Mouse (Mus musculus) forebrain, embryonic 12.5 days (tissue): ENCODE measurements around the gene Ttll5. TPM values are rescaled to one million over a fixed set of nuclear protein-coding genes. Genes with fewer than 3 reads are reported as not detected.

Experiments used
- ATAC-seq: fragments of 200-750 bp; cut with Nextera tagmentation; 2 replicates; pipeline ENCODE4 v1.8.0; 2017; ENCODE audit warnings: moderate TSS enrichment; ENCODE audit not compliant: low FRiP score
- H3K27ac ChIP-seq: fragments of 300-500 bp; sonication (generic); 2 replicates; pipeline ENCODE4 v1.5.1; 2016; ENCODE audit warnings: mild to moderate bottlenecking
- H3K27me3 ChIP-seq: fragments of 300-500 bp; sonication (generic); 2 replicates; pipeline ENCODE4 v1.6.1; 2016; ENCODE audit warnings: mild to moderate bottlenecking
- H3K36me3 ChIP-seq: fragments of 300-500 bp; sonication (generic); replicated peaks from 2 replicates; pipeline ENCODE4 v1.6.1; 2016; ENCODE audit warnings: mild to moderate bottlenecking
- H3K4me1 ChIP-seq: fragments of 300-500 bp; sonication (generic); 2 replicates; pipeline ENCODE4 v1.6.1; 2016
- H3K4me2 ChIP-seq: fragments of 300-500 bp; sonication (generic); 2 replicates; pipeline ENCODE4 v1.6.1; 2016; ENCODE audit warnings: mild to moderate bottlenecking, moderate library complexity
- H3K4me3 ChIP-seq: fragments of 300-500 bp; sonication (generic); replicated peaks from 2 replicates; pipeline ENCODE4 v1.5.1; 2016; ENCODE audit warnings: mild to moderate bottlenecking
- H3K9ac ChIP-seq: fragments of 300-500 bp; sonication (generic); 2 replicates; pipeline ENCODE4 v1.6.1; 2016; ENCODE audit warnings: mild to moderate bottlenecking
- H3K9me3 ChIP-seq: fragments of 300-500 bp; sonication (generic); 2 replicates; pipeline ENCODE4 v1.6.1; 2016
- WGBS: fragments of 180-500 bp; shearing (Covaris S2); methylation state at CpG from one replicate; pipeline ENCODE4 v1.1.7; 2016; 5-methylcytosine and 5-hydroxymethylcytosine counted together
- polyA plus RNA-seq: library from polyadenylated mRNA; unstranded; fragments of >200 nt; fragmentation: Nextera tagmentation; extraction: Ambion mirVana; gene quantifications from 2 replicates; pipeline ENCODE4 v1.2.1, GENCODE M21; 2016

Ttll5 gene
- polyA plus RNA-seq, 1 experiment from 2014 or later = 17.3 TPM

- Histone ChIP-seq H3K27ac (no peak overlapping the region), H3K36me3 (no peaks in the 10 kb centered on the region), H3K9me3 (no peaks in the 10 kb centered on the region), H3K27me3 (no peaks in the 10 kb centered on the region), H3K4me2 (no peak overlapping the region), H3K4me1 (no peaks in the 10 kb centered on the region; the same call in 1 of the 2 replicates), H3K9ac (no peak overlapping the region), H3K4me3 (no peak overlapping the region)
- ATAC-seq = no peak
- 89% methylated on average over 6 of the region's 6 CpGs for WGBS
Measured at GRCm38 (mm10) chr12:86025480-86025879, 201.0 kb downstream of the Ttll5 start.

DNA sequence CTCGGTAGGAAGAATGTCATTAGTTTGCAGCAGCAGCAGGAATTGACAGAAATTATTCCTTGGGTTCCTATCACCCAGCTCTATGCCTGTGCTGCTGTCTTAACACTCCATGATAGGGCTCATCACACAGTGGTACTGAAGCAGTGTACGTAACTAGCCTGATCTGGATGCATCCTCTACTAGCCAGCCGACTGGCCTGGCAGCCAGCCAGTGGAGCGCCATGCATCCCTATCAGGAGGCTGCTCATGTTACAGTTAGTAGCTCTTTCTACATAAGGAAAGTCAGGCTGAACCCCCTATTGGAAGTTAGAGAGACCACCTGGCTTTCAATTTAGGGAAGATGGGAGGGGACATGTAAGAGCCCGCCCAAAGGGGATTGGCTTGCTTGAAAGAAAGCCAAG is 202.5 kb downstream of the Ttll5 start:
- Histone ChIP-seq H3K27ac (no peak overlapping the region), H3K4me1 (no peaks in the 10 kb centered on the region; the same call in 1 of the 2 replicates), H3K9me3 (no peaks in the 10 kb centered on the region), H3K4me3 (no peak overlapping the region), H3K27me3 (no peaks in the 10 kb centered on the region), H3K36me3 (no peaks in the 10 kb centered on the region), H3K4me2 (no peak overlapping the region), H3K9ac (no peak overlapping the region)
- peak; percentile 44; the same call in 1 of the 2 replicates for ATAC-seq
- 76% methylated on average over 5 of the region's 5 CpGs for WGBS

- Histone ChIP-seq H3K36me3 (no peaks in the 10 kb centered on the region), H3K9ac (no peak overlapping the region), H3K4me2 (no peak overlapping the region), H3K9me3 (no peaks in the 10 kb centered on the region), H3K27ac (no peak overlapping the region), H3K4me1 (no peaks in the 10 kb centered on the region; the same call in 1 of the 2 replicates), H3K27me3 (no peaks in the 10 kb centered on the region), H3K4me3 (no peak overlapping the region)
- WGBS = 96% methylated on average over 1 of the region's 1 CpGs
- no peak for ATAC-seq
Measured at GRCm38 (mm10) chr12:86027747-86028146, 203.3 kb downstream of the Ttll5 start.

- Histone ChIP-seq H3K4me1 (no peaks in the 10 kb centered on the region), H3K4me3 (no peak overlapping the region), H3K9ac (no peak overlapping the region), H3K4me2 (no peak overlapping the region), H3K27ac (no peak overlapping the region), H3K27me3 (no peaks in the 10 kb centered on the region), H3K9me3 (no peaks in the 10 kb centered on the region), H3K36me3 (no peaks in the 10 kb centered on the region)
- 87% methylated on average over 5 of the region's 5 CpGs for WGBS
- ATAC-seq = no peak
Measured at GRCm38 (mm10) chr12:86030932-86031331, 206.5 kb downstream of the Ttll5 start.

DNA sequence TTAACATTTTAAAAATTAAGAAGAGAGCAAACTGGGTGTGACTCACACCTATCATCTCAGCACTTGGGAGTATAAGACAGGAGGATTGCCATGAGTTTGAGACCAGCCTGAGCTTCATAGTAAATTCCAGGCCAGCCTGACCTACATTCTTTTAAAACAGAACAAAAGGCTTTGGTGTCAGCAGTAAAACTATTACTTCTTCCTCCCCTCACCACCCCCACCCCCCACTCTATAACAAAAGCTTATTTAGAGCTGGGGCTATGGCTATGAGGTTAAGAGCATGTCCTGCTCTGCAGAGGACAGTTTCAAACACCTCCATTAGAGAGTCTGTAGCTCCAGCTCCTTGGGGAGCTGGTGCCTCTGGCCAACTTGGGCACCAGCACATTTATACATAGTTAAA is 211.1 kb downstream of the Ttll5 start:
- no peak for ATAC-seq
- H3K36me3 ChIP-seq = no peaks in the 10 kb centered on the region
- H3K9me3 ChIP-seq = no peaks in the 10 kb centered on the region
- no peak overlapping the region for H3K4me3 ChIP-seq
- peaks cover 17% of the 10 kb centered on the region for H3K4me1 ChIP-seq
- H3K27ac ChIP-seq = no peak overlapping the region
- H3K27me3 ChIP-seq = no peaks in the 10 kb centered on the region
- H3K4me2 ChIP-seq = no peak overlapping the region
- H3K9ac ChIP-seq = no peak overlapping the region

GRCm38 (mm10) chr12:86036368-86037166 is 212.1 kb downstream of the Ttll5 start:
- no peak overlapping the region for H3K4me2 ChIP-seq
- H3K36me3 ChIP-seq = no peaks in the 10 kb centered on the region
- no peak overlapping the region for H3K27ac ChIP-seq
- H3K27me3 ChIP-seq = no peaks in the 10 kb centered on the region
- H3K4me3 ChIP-seq = no peak overlapping the region
- no peak overlapping the region for H3K9ac ChIP-seq
- ATAC-seq = no peak
- 38% methylated on average over 9 of the region's 9 CpGs for WGBS
- H3K9me3 ChIP-seq = no peaks in the 10 kb centered on the region
- peaks cover 17% of the 10 kb centered on the region for H3K4me1 ChIP-seq

DNA sequence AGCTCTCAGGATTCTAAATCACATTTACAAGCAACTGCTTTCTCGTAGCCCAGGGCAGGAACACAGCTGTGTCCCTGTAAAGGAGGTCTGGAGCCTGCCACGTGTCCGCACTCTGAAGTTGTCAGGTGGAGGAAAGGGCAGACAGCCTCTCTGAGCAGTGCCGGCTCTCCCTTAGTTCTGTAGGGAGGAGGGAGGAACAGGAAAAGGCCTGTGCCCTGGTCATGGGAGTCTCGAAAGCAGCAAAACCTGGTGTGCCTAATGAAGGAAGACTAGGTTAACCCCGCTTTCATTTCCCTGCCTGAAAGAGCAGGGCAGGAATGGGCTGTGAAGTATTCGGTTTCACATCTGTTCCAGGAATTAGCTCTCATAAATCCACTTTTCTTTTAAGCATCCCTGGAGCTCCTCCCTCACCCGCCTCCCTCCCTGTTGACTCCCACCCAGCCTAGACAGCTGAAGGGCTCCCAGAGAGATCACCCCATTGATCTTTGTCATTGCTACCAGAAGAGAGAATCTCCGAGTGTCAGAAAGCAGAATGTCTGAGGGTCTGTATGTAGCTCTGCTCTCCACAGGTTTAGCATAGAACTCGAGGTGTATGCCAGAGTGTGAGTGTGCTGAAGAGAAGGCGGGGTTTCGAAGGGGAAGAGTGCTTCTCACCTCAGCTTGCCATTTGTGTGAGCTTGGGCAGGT is 212.9 kb downstream of the Ttll5 start:
- no peaks in the 10 kb centered on the region for H3K27me3 ChIP-seq
- 26% methylated on average over 12 of the region's 12 CpGs for WGBS
- H3K9ac ChIP-seq = no peak overlapping the region
- no peak overlapping the region for H3K4me3 ChIP-seq
- H3K9me3 ChIP-seq = no peaks in the 10 kb centered on the region
- peaks cover 17% of the 10 kb centered on the region for H3K4me1 ChIP-seq
- no peak overlapping the region for H3K4me2 ChIP-seq
- ATAC-seq = 0 out of 2 replicates have a peak, but pooled peaks have one; percentile 41
- no peaks in the 10 kb centered on the region for H3K36me3 ChIP-seq
- H3K27ac ChIP-seq = no peak overlapping the region

DNA sequence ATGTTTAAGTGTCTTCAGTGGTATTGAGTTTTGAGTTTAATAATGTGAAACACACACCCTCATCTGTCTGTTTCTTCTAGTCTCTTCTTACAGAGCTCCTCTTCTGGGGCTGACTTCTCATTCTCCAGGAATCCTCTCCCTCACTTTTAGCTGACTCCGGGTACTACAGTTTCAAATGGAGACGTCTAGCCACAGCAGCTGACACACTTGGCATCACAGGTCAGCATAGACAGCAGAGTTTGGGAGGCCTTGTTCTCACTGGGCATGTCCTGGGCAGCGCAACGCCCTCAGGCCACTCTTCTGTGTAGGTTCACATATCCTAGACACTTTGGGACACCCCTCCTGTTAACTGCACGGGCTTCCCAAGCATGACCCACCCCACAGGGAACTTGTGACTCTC is 214.6 kb downstream of the Ttll5 start:
- H3K4me2 ChIP-seq = no peak overlapping the region
- H3K36me3 ChIP-seq = peaks cover 8% of the 10 kb centered on the region
- no peak overlapping the region for H3K27ac ChIP-seq
- no peak overlapping the region for H3K4me3 ChIP-seq
- H3K27me3 ChIP-seq = no peaks in the 10 kb centered on the region
- no peak for ATAC-seq
- 79% methylated on average over 5 of the region's 5 CpGs for WGBS
- H3K9me3 ChIP-seq = peaks cover 9% of the 10 kb centered on the region; the same call in 1 of the 2 replicates
- H3K9ac ChIP-seq = no peak overlapping the region
- peaks cover 17% of the 10 kb centered on the region for H3K4me1 ChIP-seq

GRCm38 (mm10) chr12:86039751-86040150 is 215.3 kb downstream of the Ttll5 start:
- WGBS = 89% methylated on average over 6 of the region's 6 CpGs

DNA sequence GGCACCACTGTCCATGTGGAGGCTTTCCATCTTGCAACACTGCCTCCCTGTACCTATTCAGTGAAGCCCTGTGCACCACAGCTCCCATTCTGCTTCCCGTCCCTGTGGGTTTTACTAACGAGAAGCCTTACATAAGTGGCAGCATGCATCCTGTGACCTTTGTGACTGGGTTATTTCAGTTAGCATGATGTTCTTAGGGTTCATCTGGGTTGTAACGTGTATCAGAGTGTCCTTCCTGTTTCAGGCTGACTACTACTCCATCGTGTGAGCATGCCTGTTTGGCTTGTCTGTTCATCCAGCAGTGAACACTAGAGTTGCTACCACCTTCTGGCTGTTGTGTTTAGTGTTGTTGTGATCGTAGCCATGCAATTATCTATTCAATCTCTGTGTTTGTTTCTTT is 221.7 kb downstream of the Ttll5 start:
- Histone ChIP-seq H3K27ac (no peak overlapping the region), H3K4me1 (no peaks in the 10 kb centered on the region; the same call in 1 of the 2 replicates), H3K9ac (no peak overlapping the region), H3K4me3 (no peak overlapping the region), H3K27me3 (no peaks in the 10 kb centered on the region), H3K4me2 (no peak overlapping the region), H3K36me3 (peaks cover 8% of the 10 kb centered on the region), H3K9me3 (peaks cover 9% of the 10 kb centered on the region; the same call in 1 of the 2 replicates)
- 74% methylated on average over 5 of the region's 5 CpGs for WGBS
- ATAC-seq = no peak

More at GRCm38 (mm10) chr12:86039751-86040150, 215.3 kb downstream of the Ttll5 start:
- no peak overlapping the region for H3K4me3 ChIP-seq
- no peak overlapping the region for H3K27ac ChIP-seq
- H3K9me3 ChIP-seq = peaks cover 9% of the 10 kb centered on the region; the same call in 1 of the 2 replicates
- no peaks in the 10 kb centered on the region for H3K27me3 ChIP-seq
- ATAC-seq = no peak
- H3K4me2 ChIP-seq = no peak overlapping the region
- H3K4me1 ChIP-seq = peaks cover 17% of the 10 kb centered on the region
- H3K36me3 ChIP-seq = peaks cover 8% of the 10 kb centered on the region
- H3K9ac ChIP-seq = no peak overlapping the region

- Histone ChIP-seq H3K27ac (no peak overlapping the region), H3K4me3 (no peak overlapping the region), H3K27me3 (no peaks in the 10 kb centered on the region), H3K4me2 (no peak overlapping the region), H3K36me3 (peaks cover 8% of the 10 kb centered on the region), H3K9ac (no peak overlapping the region), H3K4me1 (no peaks in the 10 kb centered on the region; the same call in 1 of the 2 replicates), H3K9me3 (peaks cover 9% of the 10 kb centered on the region; the same call in 1 of the 2 replicates)
- ATAC-seq = no peak
- WGBS = 97% methylated on average over 2 of the region's 2 CpGs
Measured at GRCm38 (mm10) chr12:86046776-86047175, 222.3 kb downstream of the Ttll5 start.

GRCm38 (mm10) chr12:86047376-86047775 is 222.9 kb downstream of the Ttll5 start:
- whole genome bisulfite sequencing = 90% methylated on average over 8 of the region's 8 CpGs
- H3K27me3 ChIP-seq = no peaks in the 10 kb centered on the region

More at GRCm38 (mm10) chr12:86047376-86047775, 222.9 kb downstream of the Ttll5 start:
- H3K4me3 ChIP-seq = no peak overlapping the region
- H3K9ac ChIP-seq = no peak overlapping the region
- H3K27ac ChIP-seq = no peak overlapping the region
- ATAC-seq = no peak
- peaks cover 9% of the 10 kb centered on the region; the same call in 1 of the 2 replicates for H3K9me3 ChIP-seq
- H3K36me3 ChIP-seq = peaks cover 8% of the 10 kb centered on the region
- H3K4me2 ChIP-seq = no peak overlapping the region
- H3K4me1 ChIP-seq = no peaks in the 10 kb centered on the region; the same call in 1 of the 2 replicates
